Mouse (Mus musculus) forebrain, postnatal 0 days (tissue): ENCODE results near the gene Cyb5d1. TPM values are rescaled to one million over a fixed set of nuclear protein-coding genes. Genes with fewer than 3 reads are reported as not detected.
A peak's percentile ranks its signal among the peaks of the same experiment; 100 is the strongest.

ENCODE experiments used
- ATAC-seq: fragments of 200-750 bp; cut with Nextera tagmentation; 2 replicates; pipeline ENCODE4 v1.8.0; 2017; ENCODE audit warnings: mild to moderate bottlenecking, moderate library complexity
- DNase-seq: peaks from one replicate; pipeline ENCODE4 v3.0.0-alpha.2; 2015
- H3K27ac ChIP-seq: fragments of 300-500 bp; sonication (generic); 2 replicates; pipeline ENCODE4 v1.5.1; 2014; ENCODE audit warnings: low read depth, mild to moderate bottlenecking, antibody characterized with exemption, low read length, moderate library complexity, mixed read lengths
- H3K27me3 ChIP-seq: fragments of 300-500 bp; sonication (generic); 2 replicates; pipeline ENCODE4 v1.6.1; 2014; ENCODE audit warnings: mild to moderate bottlenecking, low read length, mixed read lengths; ENCODE audit not compliant: insufficient read depth
- H3K36me3 ChIP-seq: fragments of 300-500 bp; sonication (generic); 2 replicates; pipeline ENCODE4 v1.6.1; 2014; ENCODE audit warnings: mild to moderate bottlenecking, moderate library complexity; ENCODE audit not compliant: insufficient read depth
- H3K4me1 ChIP-seq: fragments of 300-500 bp; sonication (generic); 2 replicates; pipeline ENCODE4 v1.6.1; 2014; ENCODE audit warnings: antibody characterized with exemption; ENCODE audit not compliant: insufficient read depth
- H3K4me2 ChIP-seq: fragments of 300-500 bp; sonication (generic); 2 replicates; pipeline ENCODE4 v1.6.1; 2014; ENCODE audit warnings: low read depth, mild to moderate bottlenecking, moderate library complexity
- H3K4me3 ChIP-seq: fragments of 300-500 bp; sonication (generic); 2 replicates; pipeline ENCODE4 v1.5.1; 2014; ENCODE audit warnings: low read depth, low read length, mixed read lengths
- H3K9ac ChIP-seq: fragments of 300-500 bp; sonication (generic); 2 replicates; pipeline ENCODE4 v1.6.1; 2014; ENCODE audit warnings: mild to moderate bottlenecking
- H3K9me3 ChIP-seq: fragments of 300-500 bp; sonication (generic); 2 replicates; pipeline ENCODE4 v1.6.1; 2016; ENCODE audit warnings: low read length
- CTCF ChIP-seq: sonication (generic); IDR thresholded peaks from 2 replicates; pipeline ENCODE4 v1.5.1; 2016; ENCODE audit warnings: antibody characterized with exemption, control low read depth, low read depth
- WGBS: fragments of 180-500 bp; shearing (Covaris S2); extraction: QIAGEN DNeasy Blood & Tissue Kit; methylation state at CpG from one replicate; pipeline ENCODE4 v1.1.7; 2014; 5-methylcytosine and 5-hydroxymethylcytosine counted together
- polyA plus RNA-seq: library from polyadenylated mRNA; unstranded; fragments of >200 nt; fragmentation: Nextera tagmentation; extraction: Ambion mirVana; gene quantifications from 2 replicates; pipeline ENCODE4 v1.2.1, GENCODE M21; 2015
- total RNA-seq: library from RNA; depleted of rRNA; stranded (reverse); fragments of >200 nt; gene quantifications from 2 replicates; pipeline ENCODE4 v1.2.3, GENCODE M21; 2014

Cyb5d1 gene
- total and polyA plus RNA-seq, 2 experiments from 2014 or later = 21.1 to 24.2 TPM

DNA sequence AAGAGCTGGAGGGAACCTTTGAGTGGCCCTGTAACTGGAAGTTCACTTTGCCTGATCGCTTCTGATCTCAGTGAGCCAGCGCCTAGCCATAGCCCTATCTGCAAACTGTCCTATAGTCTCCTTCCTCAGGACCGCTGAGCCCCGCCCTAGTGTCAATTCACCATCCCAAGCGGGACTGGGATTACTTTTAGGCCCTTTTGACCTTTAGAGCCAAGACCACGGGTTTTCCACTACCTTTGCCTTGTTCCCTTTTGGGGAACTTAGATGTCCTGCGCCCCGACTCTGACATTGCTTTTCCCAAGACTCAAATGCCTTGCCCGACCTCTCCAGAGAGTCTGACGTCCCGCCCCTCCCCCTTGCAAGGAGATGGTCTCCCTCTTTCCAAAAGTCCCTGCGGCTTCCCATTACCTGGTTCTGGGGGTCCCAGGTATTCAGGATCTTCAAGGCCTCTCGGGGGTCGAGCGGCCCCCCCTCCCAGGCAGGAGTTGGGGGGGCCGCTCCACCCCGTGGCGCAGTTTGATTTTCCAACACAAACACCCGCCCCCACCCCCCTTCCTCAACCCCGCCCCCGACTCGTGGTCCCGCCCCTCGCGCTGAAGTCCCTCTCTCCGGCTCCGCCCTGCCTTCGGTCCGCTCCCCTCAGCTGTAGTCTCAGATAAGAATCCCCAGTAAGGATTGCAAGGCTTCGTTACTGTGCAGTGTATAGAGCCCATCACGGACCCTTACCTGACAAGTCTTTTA is 24.6 kb upstream of the Cyb5d1 start:
- Histone ChIP-seq H3K27me3 (peaks cover 19% of the 10 kb centered on the region), H3K9ac (no peak overlapping the region; the same call in 1 of the 2 replicates), H3K36me3 (no peaks in the 10 kb centered on the region), H3K9me3 (no peaks in the 10 kb centered on the region), H3K27ac (no peak overlapping the region), H3K4me3 (peak overlapping the region; percentile 71), H3K4me1 (peaks cover 18% of the 10 kb centered on the region), H3K4me2 (peak overlapping the region; percentile 98)
- ATAC-seq (no peak), DNase-seq (no peak)
- TF ChIP-seq CTCF = no peak
- WGBS = 3% methylated on average over 31 of the region's 31 CpGs

DNA sequence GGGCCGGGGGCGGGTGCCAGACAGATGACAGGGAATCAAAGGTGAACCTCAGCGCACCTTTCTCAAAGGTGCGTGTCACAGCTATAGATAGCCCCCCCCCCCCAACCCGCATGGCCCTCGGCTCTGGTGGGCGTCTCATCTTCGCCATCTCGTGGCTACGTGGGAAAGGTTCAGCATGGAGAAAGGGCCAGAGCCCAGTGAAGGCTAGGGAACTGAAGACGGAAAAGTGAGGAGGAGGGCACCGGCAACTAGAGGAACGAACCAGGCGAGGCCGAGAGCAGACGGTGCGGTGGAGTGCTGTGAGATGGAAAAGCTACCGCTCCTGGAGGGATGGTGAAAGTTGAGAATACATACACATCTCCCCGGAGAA is 24.0 kb upstream of the Cyb5d1 start:
- H3K4me1 ChIP-seq = peaks cover 21% of the 10 kb centered on the region
- H3K27me3 ChIP-seq = peaks cover 19% of the 10 kb centered on the region
- peak; percentile 68 for TF ChIP-seq CTCF
- under 1% methylated on average over 19 of the region's 19 CpGs for WGBS
- H3K4me2 ChIP-seq = peak overlapping the region; percentile 98
- H3K27ac ChIP-seq = peak overlapping the region; percentile 75
- peak overlapping the region; percentile 37 for H3K9ac ChIP-seq
- DNase-seq = peak; percentile 45
- H3K9me3 ChIP-seq = no peaks in the 10 kb centered on the region
- no peaks in the 10 kb centered on the region for H3K36me3 ChIP-seq
- no peak for ATAC-seq
- H3K4me3 ChIP-seq = peak overlapping the region; percentile 71

DNA sequence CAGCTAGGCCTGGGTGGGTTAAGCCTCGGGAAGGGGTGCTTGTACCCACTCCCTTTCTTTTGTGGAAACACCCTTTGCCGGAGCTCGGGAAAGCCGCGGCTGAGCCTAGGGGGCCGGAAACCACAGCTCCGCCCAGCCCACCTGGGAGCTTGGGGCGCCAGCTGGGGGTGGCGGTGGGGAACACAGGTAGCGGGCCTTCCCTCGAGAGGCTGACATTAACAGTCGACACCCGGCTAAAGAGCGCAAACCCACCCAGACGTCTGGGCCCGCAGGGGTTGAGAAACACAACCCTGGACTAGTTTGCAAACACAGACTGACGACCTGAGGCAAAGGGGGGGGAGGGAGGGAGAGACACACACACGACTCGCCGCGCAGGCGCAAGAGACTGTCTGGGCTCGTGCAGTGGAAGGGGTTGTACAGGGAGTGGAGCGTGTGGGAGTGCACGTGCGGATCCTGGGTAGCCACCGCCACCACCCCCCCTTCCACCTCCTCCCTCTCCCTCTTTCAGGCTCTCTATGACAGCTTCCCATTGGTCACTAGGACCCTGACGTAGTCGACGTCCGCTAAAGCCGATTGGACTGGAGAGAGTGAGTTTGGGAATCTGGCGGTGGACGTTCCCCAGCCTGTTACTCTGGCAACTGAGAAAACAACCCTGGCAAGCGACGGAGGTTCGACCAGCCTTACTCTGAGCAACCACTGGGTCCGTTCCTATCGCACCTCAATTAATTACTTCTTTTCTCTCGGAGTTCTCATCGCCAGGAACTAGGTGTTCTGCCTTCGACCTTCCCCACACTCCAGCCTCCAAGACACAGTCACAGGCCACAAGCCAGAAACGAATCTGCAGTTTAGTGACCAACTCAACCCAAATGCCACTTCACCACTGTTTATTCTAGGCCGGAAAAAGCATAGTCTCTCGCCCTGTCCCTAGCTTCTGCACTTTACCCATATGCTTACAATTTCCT is 23.3 kb upstream of the Cyb5d1 start:
- no peak; the same call in 1 of the 2 replicates for TF ChIP-seq CTCF
- ATAC-seq = peak; percentile 90
- Histone ChIP-seq H3K4me3 (peak overlapping the region; percentile 71), H3K9ac (peak overlapping the region; percentile 65), H3K4me1 (peaks cover 27% of the 10 kb centered on the region), H3K9me3 (no peaks in the 10 kb centered on the region), H3K27me3 (peaks cover 19% of the 10 kb centered on the region), H3K27ac (peak overlapping the region; percentile 99), H3K4me2 (peak overlapping the region; percentile 98), H3K36me3 (no peaks in the 10 kb centered on the region)
- 2% methylated on average over 45 of the region's 45 CpGs for WGBS
- DNase-seq = peak; percentile 97

DNA sequence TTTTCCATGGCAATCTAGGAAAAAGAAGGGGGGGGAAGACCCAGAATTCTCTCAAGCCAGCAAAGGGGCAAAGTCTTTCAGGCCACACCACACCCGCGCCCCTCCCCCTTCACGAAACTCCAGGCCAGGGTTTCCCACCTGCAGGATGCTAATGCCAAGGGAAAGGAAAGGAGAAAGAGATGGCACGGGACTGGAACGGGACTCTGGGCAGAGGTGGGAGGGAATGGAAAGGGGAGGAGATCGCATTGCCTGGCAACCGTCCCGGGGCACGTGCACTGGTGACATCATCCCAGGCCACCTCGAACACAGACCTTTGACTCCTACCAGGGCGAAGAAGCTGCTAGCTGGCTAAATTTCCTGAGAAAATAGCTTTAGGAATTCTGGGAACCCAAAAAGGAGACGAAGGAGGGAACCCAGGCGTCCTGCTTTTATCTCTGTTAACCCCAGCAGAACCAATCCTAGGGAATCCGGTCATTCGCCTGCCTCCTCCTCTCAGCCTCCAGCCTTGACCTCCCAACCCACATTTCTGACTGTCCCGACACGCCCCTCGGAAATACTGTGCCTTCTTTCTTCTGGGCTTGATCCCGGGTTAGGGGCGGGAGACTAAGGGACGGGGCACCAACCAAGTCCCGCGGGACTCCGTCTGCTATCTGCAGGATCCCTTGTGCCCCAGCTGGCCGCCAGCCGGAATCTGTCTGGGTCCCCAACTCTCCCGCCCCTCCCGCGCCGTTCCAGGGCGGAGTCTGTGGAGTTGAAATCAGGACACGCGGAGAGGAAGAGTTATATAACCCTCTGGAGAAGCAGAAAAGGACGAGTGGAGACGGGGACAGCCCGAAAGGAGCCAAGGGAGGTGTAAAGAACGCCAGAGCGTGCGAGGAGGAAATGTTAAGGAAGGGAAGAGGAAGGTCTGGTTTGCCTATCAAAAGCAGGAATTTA is 22.3 kb upstream of the Cyb5d1 start:
- H3K4me3 ChIP-seq = peak overlapping the region; percentile 71
- ATAC-seq (peak; percentile 30), DNase-seq (peak; percentile 93)
- H3K4me2 ChIP-seq = peak overlapping the region; percentile 98
- peak overlapping the region; percentile 99 for H3K27ac ChIP-seq
- H3K27me3 ChIP-seq = peaks cover 19% of the 10 kb centered on the region
- H3K36me3 ChIP-seq = peaks cover 4% of the 10 kb centered on the region
- peak overlapping the region; percentile 65 for H3K9ac ChIP-seq
- no peaks in the 10 kb centered on the region for H3K9me3 ChIP-seq
- under 1% methylated on average over 39 of the region's 39 CpGs for WGBS
- H3K4me1 ChIP-seq = peaks cover 38% of the 10 kb centered on the region
- TF ChIP-seq CTCF = no peak

DNA sequence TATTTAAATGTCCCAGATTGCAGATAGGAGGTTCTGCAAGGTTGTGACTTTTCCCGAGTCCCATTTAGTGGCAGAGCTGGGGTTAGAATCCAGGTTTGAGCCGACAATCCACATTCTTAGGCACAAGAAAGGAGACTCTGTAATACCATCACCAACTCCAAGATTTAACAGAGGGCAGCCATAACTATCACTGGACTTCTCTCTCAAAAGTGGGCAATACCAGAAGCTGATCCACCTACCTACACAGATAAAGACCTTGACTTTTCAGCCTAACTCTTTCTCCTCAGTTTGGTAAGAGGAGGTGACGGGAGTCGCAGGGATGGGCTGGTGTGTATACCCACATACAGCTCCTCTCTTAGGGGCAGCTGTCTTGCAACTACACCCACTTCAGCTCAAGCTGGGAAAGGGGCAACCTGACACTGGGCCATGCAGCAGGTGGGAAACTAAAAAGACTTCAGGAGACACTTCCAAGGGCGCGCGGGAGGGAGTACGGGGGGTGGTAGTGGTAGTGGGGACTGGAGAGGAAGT is 21.6 kb upstream of the Cyb5d1 start:
- ATAC-seq (no peak), DNase-seq (no peak)
- Histone ChIP-seq H3K27ac (peak overlapping the region; percentile 99), H3K4me1 (peaks cover 45% of the 10 kb centered on the region), H3K4me2 (peak overlapping the region; percentile 98), H3K36me3 (peaks cover 10% of the 10 kb centered on the region), H3K4me3 (peak overlapping the region; percentile 71), H3K9me3 (no peaks in the 10 kb centered on the region), H3K27me3 (peaks cover 15% of the 10 kb centered on the region; the same call in 1 of the 2 replicates), H3K9ac (peak overlapping the region; percentile 65)
- no peak for TF ChIP-seq CTCF
- 2% methylated on average over 8 of the region's 8 CpGs for WGBS

DNA sequence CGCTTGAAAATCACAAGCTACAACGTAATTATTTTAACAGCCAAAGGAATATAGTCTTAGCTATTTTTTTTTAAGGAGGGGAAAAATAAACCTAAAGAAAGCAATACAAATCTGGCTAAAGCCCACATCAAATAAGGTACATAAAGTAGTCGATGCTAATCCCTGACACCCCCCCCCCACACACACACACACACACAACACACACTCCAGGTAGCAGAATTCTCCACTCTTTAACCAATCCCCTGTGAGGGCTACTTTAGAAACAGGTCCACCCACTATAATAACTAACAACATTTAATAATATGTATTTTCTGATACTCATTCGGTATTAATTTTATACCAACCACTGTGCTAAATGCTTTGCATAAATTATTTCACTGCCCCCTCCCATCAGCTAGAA is 21.1 kb upstream of the Cyb5d1 start:
- Histone ChIP-seq H3K9ac (peak overlapping the region; percentile 65), H3K9me3 (no peaks in the 10 kb centered on the region), H3K4me3 (peak overlapping the region; percentile 71), H3K4me1 (peaks cover 48% of the 10 kb centered on the region), H3K4me2 (peak overlapping the region; percentile 98), H3K36me3 (peaks cover 11% of the 10 kb centered on the region), H3K27ac (peak overlapping the region; percentile 99), H3K27me3 (peaks cover 11% of the 10 kb centered on the region; the same call in 1 of the 2 replicates)
- no peak for DNase-seq
- WGBS = 0% methylated on average over 4 of the region's 4 CpGs
- ATAC-seq = no peak
- no peak for TF ChIP-seq CTCF
